Mouse (Mus musculus) retina, adult 2 months (tissue): ENCODE results near the gene Ear10.
"Not testable (repeated sequence)": the region's sequence is repeated elsewhere in the genome, so short reads cannot be mapped to it uniquely, and the experiment has no call there.

Experiments
- DNase-seq: peaks from one replicate; pipeline ENCODE4 v3.0.0-alpha.2; 2012; ENCODE audit warnings: low read depth, low spot score

Gene Ear10

GRCm38 (mm10) chr14:43923459-43923858, at the start of gene Ear10:
Ear10 (minus strand) TSS chr14:43923559.
- DNase-seq, result not testable (repeated sequence)

GRCm38 (mm10) chr14:43956769-43957168, 33.4 kb upstream of the Ear10 start, which contains the start of gene Ang5:
Ang5 (plus strand) TSS chr14:43957069.
- DNase-seq, result not testable (repeated sequence)

DNA sequence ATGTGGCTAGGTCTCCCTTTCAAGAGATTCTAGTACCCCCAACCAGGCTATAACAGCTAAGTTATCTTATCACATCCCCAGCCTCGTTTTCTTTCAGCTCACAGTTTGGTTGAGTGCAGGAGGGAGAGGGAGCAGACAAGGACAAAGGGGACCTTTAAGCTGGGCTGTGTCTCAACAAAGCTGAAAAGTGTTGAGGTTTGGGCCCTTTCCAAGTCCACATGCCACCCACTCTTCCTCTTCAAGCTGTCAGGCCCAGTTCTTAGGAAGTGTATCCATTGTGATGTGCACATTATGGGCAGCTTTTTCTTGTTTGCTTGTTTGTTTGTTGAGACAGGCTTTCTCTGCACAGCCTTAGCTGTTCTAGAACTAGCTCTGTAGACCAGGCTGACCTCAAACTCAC, 31.7 kb upstream of the Ear10 start:
- DNase-seq, result not testable (repeated sequence)

DNA sequence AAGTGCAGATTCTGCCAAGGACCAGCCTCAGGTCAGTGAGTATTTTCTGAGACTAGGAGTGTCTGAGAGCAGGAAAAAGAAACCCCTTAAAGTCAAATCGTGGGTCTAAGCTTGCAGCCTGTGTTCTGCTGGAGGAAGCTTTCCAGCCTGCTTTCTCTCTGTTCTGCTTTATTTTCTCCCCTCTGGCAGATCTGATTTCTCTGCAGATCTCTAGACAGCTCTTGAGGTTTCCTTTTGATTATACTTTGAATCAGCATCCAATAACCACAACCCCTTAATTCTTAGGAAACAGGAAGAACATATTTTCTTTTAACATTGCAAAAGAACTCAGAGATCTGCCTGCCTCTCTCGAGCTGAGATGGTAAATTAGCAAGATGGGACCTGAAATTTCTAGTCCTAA, 30.0 kb upstream of the Ear10 start:
- DNase-seq, result not testable (repeated sequence)

GRCm38 (mm10) chr14:43933399-43933798, 10.0 kb upstream of the Ear10 start:
- DNase-seq, result not testable (repeated sequence)

GRCm38 (mm10) chr14:43932991-43933390, 9.6 kb upstream of the Ear10 start:
- DNase-seq, result not testable (repeated sequence)

GRCm38 (mm10) chr14:43925404-43925950, 2.1 kb upstream of the Ear10 start:
- not testable (repeated sequence) for DNase-seq

- not testable (repeated sequence) for DNase-seq
Measured at GRCm38 (mm10) chr14:43924688-43925403, 1.5 kb upstream of the Ear10 start, which contains the start of gene Gm8113. Gm8113 (plus strand) TSS chr14:43925390.

DNA sequence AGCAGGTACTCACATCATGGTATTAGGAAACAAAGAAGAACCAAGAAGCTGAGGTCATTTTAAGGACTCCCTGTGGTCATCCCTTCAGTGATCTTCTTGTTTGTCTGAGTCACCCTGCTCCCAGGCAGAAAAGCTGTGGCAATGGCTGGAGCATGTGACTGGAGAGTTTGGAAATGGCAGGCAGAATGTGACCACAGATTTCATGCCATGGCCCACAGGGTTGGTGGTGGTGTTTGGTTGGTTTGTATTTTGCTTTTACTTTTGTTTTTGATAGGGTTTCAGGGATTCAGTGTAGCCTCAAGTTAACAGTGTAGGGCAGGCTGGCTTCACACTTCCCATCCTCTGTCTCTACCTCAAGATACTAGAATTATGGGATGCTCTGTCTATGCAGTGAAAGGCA, 5.1 kb downstream of the Ear10 start:
- DNase-seq, result not testable (repeated sequence)

- DNase-seq, result not testable (repeated sequence)
Measured at GRCm38 (mm10) chr14:43898577-43898976, 24.8 kb downstream of the Ear10 start.

GRCm38 (mm10) chr14:43895357-43895756, 28.0 kb downstream of the Ear10 start:
- DNase-seq, result not testable (repeated sequence)

- not testable (repeated sequence) for DNase-seq
Measured at GRCm38 (mm10) chr14:43891288-43891687, 32.1 kb downstream of the Ear10 start.

- DNase-seq, result not testable (repeated sequence)
Measured at GRCm38 (mm10) chr14:43886235-43886634, 37.1 kb downstream of the Ear10 start.

DNA sequence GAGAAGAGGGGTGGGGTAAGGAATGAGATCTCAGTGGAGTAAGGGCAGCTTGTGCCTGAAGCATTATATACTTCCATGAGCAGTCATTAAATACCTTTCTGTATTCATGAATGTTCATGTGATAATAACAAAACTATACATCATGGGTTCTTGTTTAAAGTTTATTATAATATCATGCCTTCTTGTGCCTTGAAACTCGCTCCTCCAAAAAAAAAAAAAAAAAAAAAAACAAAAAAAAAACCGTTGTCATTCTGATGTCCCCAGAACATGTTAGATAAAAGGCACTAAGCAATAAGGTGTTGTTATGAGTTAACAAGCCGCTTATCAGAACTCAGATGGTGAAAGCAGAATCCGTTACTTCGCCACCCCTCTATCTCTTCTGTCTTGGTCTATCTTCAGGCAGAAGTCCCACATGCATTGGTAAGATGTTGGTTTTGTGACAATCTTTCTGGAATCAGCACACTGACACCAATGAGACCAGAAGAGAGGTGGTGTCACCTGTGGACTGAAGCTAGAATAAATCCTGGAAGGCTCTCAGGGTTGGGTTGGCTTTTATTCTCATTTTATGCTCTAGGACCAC, 43.3 kb downstream of the Ear10 start:
- not testable (repeated sequence) for DNase-seq

GRCm38 (mm10) chr14:43877789-43878188, 45.6 kb downstream of the Ear10 start:
- not testable (repeated sequence) for DNase-seq

DNA sequence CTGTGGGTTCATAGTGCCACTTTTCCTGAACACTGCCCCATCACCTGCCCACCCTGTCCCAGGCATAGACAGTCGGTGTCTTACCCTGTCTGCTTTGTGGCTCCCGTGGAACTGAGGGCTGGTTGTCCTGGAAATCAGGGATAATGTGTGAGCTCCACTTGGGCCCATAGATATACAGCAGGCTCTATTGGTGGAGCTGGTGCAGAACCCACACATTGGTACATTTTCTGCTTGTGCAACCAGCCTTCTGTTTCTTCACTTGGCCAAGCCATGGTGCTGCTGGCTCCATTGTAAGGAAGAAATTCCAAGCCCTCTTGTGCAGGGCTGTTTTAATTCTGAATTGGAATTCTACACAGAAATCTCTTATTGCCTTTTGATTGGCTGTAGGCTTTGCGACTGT, 47.9 kb downstream of the Ear10 start, which contains the start of gene Ear1:
TSS of gene Ear1 (minus strand) at position 101 of the 400 bp plus-strand sequence.
- not testable (repeated sequence) for DNase-seq

DNA sequence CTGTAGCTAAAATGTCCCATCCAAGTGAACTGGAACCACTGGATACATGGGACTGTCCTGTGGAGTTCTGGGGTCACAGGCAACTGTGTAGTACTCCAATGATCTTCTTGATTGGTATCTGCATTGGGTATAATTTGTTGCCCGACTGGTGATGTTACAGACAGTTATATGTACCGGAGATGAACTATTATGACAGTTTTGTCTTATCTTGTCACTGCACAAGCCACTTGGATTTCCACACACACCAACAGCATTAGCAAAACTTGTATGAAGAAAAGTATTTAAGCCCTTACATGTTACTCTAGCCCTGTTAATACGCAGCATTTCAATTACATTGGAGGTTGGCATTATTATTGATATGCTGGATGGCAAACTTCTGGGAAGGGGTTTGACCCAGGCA, 48.5 kb downstream of the Ear10 start:
- not testable (repeated sequence) for DNase-seq
